Mouse (Mus musculus): ENCODE results near the gene Cnn1. TPM values are rescaled to one million over a fixed set of nuclear protein-coding genes. Genes with fewer than 3 reads are reported as not detected.

Gene Cnn1
- polyA plus RNA-seq, 1 experiment = not detected

DNA sequence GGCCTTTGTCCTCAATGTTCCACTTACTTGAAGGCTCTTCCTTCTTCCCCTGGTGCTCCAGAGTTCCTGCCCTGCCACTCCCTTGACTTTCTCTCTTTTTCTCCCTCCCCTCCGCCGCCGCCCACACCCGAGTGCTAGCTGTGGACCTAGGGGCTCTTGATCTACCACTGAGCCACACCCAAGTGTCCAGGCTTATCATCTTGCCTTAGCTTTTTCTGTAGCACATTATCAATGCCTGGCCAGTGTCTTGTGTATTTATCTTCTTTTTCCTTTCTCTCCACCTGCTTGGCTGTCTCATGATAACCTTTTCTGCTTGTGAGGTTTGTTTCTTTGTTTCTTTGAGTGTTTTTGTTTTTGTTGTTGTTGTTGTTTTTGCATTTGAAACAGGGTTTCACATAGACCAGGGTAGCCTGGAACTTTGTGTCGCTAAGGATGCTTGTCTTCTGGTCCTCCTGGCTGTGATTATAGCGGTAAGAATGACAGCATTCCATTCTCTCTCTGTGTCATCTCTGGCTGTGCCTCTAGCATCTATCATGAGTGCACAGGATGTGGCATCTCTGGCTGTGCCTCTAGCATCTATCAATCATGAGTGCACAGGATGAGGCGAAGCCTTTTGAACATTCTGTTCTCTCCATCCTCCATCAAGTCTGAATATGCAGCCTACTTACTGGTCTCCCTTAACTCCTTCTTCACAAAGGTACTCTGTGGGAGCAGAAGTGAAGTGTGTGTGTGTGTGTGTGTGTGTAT, 36.8 kb downstream of the Cnn1 start, which contains the start of gene Acp5:
Gene Acp5, minus strand, starts transcription at position 68 of the 747 bp plus-strand sequence.
- TF ChIP-seq GATA1 (IDR thresholded peaks at IDR 0.05; ENCODE audit: low read length) = no peak

DNA sequence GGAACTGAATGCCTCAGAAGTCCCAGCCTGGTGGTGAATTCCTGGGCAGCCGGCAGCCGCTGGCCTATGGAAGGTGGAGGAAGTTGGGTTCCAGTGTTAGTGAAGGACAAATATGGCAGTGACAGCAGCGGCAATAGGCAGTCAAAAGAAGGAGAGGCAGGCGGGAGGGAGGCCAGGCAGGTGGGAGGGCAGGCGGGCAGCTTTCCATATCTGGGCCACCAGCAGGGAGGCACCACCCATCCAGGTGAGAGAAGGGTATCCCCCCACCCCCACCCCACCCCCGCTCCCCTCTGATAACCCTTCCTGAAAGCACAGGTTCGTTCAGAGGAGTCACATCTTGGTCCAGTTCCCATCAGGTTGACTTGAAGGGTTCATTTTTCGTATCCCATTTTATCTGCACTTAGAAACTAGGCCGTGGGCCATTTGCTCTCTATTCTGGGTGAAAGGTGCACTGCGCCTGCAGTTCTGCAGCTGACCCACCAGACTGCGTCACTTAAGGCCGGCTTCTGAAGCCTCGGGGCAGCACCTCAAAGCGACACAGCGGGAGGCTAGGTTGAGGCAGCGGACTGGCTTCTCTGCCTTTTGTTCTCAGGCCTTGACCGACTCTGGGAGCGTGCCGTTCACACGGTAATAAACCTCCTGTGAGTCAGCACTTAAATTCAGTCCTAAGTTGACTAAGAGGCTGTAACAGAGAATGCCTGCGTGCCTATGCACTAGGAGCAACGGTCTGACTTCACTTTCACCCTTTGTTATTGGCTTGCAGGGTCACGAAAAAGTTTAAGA, 37.9 kb downstream of the Cnn1 start:
- no peak for TF ChIP-seq GATA1 (IDR thresholded peaks at IDR 0.05; ENCODE audit: low read length)

DNA sequence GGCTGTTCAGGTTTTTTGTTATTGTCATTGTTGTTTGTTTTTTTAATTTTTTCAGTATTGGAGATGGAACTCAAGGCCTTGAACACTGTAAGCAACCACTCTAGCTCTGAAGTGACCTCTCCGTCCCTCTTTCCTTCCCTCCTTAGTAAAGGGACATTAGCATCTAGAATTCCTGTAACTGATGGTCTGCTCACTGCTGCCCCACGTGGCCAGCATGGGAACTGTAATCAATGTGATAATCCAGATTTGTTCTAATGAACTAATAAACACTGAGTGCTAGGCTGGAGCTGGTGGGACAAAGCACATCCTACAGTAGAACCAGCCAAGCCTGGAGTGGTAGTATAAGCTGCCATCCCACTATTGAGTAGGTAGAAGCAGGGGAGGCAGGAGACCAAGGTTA, 39.5 kb downstream of the Cnn1 start:
- no peak for TF ChIP-seq GATA1 (IDR thresholded peaks at IDR 0.05; ENCODE audit: low read length)

DNA sequence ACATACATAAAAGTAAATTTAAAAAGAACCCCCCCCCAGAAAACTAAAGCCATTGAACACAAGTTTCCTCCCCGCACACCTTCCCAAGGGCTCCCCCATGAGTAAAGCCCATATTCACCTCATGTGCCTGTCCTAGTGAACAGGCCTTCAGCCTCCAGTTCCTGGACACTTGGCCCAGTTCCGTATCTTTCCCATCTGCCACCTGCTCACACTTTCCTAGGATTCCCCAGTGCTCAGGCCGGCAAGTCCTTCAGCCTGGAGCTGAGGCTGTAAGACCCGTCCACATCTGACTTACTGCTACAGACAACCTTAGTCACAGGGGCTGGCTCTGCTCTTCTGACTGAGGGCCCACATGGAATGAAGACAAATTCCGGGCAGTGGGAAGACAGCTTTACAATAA, 40.7 kb downstream of the Cnn1 start:
- TF ChIP-seq GATA1 (IDR thresholded peaks at IDR 0.05; ENCODE audit: low read length) = no peak

DNA sequence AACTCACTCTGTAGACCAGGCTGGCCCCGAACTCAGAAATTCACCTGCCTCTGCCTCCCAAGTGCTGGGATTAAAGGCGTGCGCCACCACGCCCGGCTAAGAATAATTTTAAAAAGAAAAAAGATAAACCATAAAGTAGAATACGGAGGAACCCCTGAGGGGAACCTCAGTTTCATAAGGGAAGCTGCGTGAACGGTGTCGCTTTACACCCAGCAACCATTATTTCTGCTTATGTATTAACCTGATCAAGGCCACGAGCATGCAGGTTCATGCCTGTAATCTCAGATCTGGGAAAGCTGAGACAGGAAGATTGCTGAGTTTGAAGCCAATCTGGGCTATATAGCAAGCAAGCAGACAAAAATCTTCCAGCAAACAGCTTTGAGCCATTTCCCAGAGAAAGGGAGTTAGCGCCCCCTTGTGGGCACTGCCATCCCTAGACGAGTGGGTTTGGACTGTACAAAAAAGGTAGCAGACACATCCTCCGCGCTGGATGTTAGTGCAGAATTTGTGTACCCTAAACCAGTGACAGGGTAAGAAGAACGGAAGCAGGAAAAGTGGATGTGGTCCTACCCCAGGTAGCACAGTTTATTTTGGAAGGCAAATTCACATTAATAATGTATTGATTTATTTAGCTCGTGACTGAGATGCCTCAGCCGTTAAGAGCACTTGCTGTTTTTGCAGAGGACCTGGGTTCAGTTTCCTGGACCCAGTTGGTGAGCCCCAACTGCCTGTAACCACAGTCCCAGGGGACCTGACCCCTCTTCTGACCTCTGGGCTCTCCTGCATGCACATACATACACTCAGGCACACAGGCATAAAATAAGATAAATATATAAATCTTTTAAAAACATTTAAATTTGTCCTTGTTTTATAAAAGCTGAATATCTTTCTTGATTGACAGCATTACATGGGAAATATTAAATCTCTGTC, 44.4 kb downstream of the Cnn1 start:
- no peak for TF ChIP-seq GATA1 (IDR thresholded peaks at IDR 0.05; ENCODE audit: low read length)

DNA sequence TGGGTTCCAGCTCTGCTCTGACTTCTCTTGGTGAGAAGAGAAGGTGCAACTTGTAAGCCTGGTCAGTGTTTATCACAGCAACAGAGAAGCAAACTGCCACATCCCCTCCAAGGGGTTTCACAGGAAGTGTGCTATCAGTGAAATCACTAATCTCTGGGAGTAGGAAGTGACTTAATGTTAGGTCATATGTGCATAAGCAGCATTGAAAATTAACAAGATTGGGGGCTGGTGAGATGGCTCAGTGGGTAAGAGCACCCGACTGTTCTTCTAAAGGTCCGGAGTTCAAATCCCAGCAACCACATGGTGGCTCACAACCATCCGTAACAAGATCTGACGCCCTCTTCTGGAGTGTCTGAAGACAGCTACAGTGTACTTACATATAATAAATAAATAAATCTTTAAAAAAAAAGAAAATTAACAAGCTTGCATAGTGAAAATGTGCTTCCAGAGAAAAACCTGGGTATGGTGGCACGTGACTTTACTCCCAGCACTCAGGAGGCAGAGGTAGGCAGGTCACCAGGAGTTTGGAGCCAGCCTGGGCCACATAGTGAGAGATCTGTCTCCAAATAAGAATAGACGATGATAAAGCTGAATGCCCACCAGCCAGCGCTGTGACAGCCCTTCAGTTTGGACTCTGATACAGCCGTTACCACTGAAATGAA, 45.4 kb downstream of the Cnn1 start:
- no peak for TF ChIP-seq GATA1 (IDR thresholded peaks at IDR 0.05; ENCODE audit: low read length)

DNA sequence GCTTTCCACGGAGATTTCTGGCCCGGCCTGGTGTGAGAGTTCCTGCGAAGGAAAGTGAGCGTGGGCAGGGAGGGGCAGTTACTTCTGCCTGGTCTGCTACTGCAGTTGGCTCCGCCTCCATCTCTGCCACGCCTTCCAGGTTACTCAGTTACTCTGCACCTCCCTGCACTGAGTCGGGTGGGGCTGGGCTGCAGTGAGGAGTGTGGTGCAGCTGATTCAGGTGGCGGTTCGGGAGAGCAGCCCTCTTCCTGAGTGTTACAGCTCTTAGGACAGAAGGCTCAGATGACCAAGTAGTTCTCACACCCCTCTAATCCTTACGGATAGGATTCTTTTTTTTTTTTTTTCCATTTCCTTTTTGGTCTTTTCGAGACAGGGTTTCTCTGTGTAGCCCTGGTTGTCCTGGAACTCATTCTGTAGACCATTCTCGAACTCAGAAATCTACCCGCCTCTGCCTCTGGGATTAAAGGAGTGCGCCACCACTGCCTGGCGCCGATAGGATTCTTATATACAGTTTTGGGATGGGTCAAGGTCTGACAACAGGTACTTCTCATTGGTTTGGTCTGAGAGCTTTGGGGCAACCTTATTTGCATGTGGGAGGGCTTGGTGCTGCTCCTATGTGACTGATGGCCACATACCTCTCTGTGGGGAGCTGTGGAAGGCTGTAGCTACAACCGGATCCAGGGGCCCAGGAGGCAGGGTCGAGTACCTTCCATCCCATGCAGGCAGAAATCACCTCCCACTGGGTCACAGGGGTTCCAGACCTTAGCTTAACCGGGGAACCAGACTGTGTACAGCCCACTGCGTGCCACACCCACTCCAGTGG, 50.6 kb downstream of the Cnn1 start:
- no peak for TF ChIP-seq GATA1 (IDR thresholded peaks at IDR 0.05; ENCODE audit: low read length)

DNA sequence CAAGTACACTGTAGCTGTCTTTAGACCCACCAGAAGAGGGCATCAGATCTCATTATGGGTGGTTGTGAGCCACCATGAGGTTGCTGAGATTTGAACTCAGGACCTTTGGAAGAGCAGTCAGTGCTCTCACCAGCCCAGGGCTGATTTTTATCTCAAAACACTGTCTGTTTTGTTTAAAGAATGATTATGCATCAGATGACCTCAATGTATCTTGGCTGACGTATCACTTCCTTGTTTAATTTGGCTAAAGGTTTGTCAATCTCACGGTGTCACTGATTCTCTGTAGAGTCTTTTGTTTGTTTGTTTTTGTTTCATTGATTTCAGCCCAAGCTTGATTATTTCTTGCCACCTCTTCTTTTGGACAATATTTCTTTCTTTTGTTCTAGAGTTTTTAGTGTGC, 51.9 kb downstream of the Cnn1 start:
- TF ChIP-seq GATA1 (IDR thresholded peaks at IDR 0.05; ENCODE audit: low read length) = no peak

DNA sequence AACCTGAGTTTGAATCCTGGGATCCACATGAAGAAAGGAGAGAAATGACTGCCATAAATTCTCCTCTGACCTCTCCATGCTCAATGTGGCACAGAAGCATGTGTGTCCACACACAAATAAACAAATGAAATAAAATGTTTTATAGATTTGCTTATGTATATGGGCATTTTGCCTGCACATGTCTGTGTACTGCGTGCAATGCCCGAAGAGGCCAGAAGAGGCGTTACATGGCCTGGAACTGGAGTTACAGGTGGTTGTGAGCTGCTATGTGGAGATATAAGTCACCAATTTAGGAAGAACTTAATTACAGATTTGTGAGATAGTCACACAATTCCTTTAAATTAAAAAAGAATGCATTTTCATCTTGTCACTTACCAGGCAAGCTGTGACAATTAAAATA, 54.8 kb downstream of the Cnn1 start:
- no peak for TF ChIP-seq GATA1 (IDR thresholded peaks at IDR 0.05; ENCODE audit: low read length)

DNA sequence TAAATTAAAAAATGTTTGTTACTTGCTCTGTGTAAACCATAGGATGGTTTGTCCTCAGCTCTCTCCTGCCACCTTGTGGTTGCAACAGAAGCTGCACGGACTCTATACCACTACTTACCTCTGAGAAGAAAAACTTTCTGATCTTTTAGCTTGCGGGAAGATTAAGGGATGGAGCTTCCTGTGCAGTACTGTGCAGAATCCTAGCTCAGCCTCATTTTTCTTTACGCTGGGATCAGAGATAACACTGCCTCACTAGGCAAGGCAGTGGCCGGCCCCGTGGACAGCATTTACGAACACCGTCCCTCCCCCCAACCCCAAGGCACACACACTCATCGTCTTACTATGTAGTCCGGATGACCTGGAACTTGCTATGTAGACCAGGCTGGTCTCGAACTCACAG, 56.6 kb downstream of the Cnn1 start:
- no peak for TF ChIP-seq GATA1 (IDR thresholded peaks at IDR 0.05; ENCODE audit: low read length)

DNA sequence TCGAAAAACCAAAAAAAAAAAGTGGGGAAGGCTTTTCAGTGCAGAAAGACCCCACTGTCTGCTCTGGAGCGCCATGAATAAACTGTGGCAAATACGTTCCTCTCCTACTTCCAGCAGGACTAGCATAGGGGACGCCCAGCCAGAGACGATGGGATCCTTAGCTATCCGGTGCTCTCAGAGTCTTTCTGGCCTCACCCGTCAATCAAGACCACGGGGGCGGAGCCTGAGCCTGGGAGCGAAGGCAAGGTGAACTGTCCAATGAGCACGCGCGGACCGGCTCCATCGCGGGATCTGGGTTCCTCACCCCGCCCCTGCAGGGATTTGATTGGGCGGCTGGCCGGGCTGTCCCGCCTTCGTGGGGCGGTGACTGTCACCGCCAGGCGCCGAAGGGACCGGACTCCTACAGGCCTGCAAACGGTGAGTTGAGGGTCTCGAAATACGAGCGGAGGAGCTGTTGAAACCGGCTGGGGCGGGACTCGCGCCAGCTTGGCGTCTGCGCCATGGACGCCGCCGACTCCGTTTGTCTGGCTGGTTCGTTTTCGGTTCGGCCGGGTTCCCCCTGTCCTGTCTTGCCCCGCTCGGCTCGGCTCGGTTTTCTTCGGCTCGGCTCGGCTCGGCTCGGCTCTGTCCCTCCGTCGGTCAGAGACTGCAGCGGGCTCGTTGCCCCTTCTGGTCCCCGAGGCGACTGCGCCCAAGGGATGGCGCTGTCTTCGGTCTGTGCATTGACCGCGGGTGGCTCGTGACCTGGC, 57.7 kb downstream of the Cnn1 start, which contains the start of gene Pigyl:
Gene Pigyl, plus strand, starts transcription at position 350 of the 749 bp plus-strand sequence.
- no peak for TF ChIP-seq GATA1 (IDR thresholded peaks at IDR 0.05; ENCODE audit: low read length)

DNA sequence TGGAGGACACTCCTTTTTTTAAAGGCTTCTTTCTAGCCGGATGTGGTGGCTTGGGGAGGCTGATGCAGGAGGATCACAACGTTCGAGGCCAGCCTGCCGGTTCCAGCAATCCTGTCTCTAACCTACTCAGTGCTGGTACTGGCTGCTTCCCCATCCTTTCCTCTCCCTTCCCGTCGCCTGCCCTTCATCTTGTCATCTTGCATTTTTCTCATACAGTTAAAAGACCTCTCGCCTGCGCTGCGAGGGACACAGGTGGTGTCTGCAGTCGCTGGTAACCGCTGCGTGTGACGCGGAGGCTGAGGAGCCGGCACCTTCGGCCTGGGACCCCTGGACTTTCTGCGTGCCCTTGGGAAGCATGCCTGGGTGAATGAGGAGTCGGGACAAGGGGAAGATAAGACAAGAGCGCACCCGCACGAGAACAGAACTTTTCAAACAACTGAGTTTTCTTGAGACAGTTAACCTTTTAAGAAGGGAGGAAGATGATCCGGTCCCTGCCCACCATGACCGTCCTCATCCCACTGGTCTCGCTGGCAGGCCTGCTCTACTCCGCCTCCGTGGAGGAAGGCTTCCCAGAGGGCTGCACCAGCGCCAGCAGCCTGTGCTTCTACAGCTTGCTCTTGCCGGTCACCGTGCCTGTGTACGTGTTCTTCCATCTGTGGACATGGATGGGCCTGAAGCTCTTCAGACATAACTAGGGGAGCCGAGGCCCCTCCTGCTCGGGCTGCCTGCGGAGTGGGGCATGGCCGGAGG, 58.7 kb downstream of the Cnn1 start:
- no peak for TF ChIP-seq GATA1 (IDR thresholded peaks at IDR 0.05; ENCODE audit: low read length)

Other genes with a start within 250 kb of the Cnn1 start
- gene Dock6, start 246.6 kb upstream of the Cnn1 start, polyA plus RNA-seq (2012) = 6.5 and 7.2 TPM in 2 replicates
- gene Rab3d, start 181.0 kb upstream of the Cnn1 start, polyA plus RNA-seq (2012) = 7.7 and 15.2 TPM in 2 replicates
- 0.17 and 0.31 TPM in 2 replicates for gene Ccdc159, start 171.7 kb upstream of the Cnn1 start, polyA plus RNA-seq (2012)
- 13.3 and 18.6 TPM in 2 replicates for gene Tmem205, start 171.7 kb upstream of the Cnn1 start, polyA plus RNA-seq (2012)
- 3.6 and 5.0 TPM in 2 replicates for gene Plppr2, start 162.2 kb upstream of the Cnn1 start, polyA plus RNA-seq (2012)
- 15.1 and 19.9 TPM in 2 replicates for gene Swsap1, start 143.5 kb upstream of the Cnn1 start, polyA plus RNA-seq (2012)
- 159 and 199 TPM in 2 replicates for gene Epor, start 135.7 kb upstream of the Cnn1 start, polyA plus RNA-seq (2012)
- gene Rgl3, start 109.8 kb upstream of the Cnn1 start, polyA plus RNA-seq (2012) = not detected in 2 replicates
- 0.05 and 0.06 TPM in 2 replicates for gene Ccdc151, start 96.6 kb upstream of the Cnn1 start, polyA plus RNA-seq (2012)
- 177 and 197 TPM in 2 replicates for gene Prkcsh, start 96.4 kb upstream of the Cnn1 start, polyA plus RNA-seq (2012)
- not detected in 2 replicates for gene Elavl3, start 47.2 kb upstream of the Cnn1 start, polyA plus RNA-seq (2012)
- not detected in 2 replicates for gene Gm49318, start 28.0 kb upstream of the Cnn1 start, polyA plus RNA-seq (2012)
- gene Zfp653, start 27.8 kb upstream of the Cnn1 start, polyA plus RNA-seq (2012) = 17.0 and 20.8 TPM in 2 replicates
- 34.1 and 46.0 TPM in 2 replicates for gene Ecsit, start 13.8 kb upstream of the Cnn1 start, polyA plus RNA-seq (2012)
- 67.9 and 125 TPM in 2 replicates for gene Elof1, start 18.0 kb downstream of the Cnn1 start, polyA plus RNA-seq (2012)
- gene Acp5, start 36.5 kb downstream of the Cnn1 start, polyA plus RNA-seq (2012) = 19.9 and 22.9 TPM in 2 replicates
- gene Pigyl, start 57.6 kb downstream of the Cnn1 start, polyA plus RNA-seq (2012) = 87.8 and 135 TPM in 2 replicates
- gene Zfp872, start 88.9 kb downstream of the Cnn1 start, polyA plus RNA-seq (2012) = not detected in 2 replicates
- 6.1 and 8.8 TPM in 2 replicates for gene Zfp809, start 126.5 kb downstream of the Cnn1 start, polyA plus RNA-seq (2012)
- gene Zfp599, start 160.7 kb downstream of the Cnn1 start, polyA plus RNA-seq (2012) = 0.09 TPM in 2 replicates
- gene Zfp810, start 208.4 kb downstream of the Cnn1 start, polyA plus RNA-seq (2012) = 4.2 and 4.8 TPM in 2 replicates